Mouse (Mus musculus): ENCODE data around the gene Uaca.

The Uaca gene

DNA sequence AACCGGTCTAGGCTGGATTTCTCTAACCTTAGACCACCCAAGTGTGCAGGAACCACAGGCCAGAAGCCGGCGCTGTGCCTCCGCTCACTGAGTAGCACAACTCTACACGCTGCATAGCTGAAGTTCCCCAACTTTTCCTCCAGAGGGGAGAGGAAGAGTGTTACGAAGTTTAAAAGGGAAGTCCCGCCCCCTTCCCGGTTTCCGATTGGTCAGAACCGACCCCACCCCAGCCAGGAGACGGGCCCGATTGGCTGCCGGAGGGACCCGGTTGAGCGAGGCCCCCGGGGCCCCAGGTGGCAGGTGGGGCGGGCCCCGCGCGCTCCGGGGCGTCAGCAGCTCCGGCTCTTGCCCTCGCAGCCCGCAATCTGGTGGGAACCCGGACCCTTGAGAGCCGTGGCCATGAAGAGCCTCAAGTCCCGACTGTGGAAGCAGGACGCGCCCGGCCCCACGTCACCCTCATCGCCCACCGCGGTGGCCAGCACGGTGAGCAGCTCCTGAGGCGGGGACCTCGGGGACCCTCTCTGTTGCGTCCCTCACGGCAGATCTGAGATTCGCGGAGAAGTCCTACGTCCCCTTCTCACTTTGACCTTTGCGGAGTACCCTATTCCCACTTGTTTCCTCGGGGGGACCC lies at the start of gene Uaca:
TSS of gene Uaca (plus strand) at position 333 of the 631 bp plus-strand sequence.
- no peak for TF ChIP-seq GATA4 (IDR thresholded peaks at IDR 0.05; ENCODE audit: insufficient replicate concordance, low read length)

DNA sequence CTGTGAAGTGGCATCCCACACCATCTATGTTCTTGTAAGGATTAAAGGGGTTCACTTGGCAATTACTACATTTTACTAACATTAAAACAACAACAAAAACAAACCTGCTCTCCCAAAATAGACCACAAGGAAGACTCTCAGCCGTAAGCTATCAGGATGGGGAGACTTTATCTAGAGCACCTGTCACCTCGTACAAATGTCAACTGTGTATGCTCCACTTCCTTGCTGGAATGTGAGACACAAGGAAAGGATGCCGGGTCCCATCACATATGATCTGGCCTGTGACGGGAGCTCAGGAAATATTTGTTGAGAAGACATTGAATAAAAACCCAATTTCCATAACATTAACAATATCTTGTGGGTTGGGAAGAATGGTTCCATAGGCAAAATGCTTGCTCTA lies 49.4 kb upstream of the Uaca start:
- no peak for TF ChIP-seq GATA4 (IDR thresholded peaks at IDR 0.05; ENCODE audit: insufficient replicate concordance, low read length)

DNA sequence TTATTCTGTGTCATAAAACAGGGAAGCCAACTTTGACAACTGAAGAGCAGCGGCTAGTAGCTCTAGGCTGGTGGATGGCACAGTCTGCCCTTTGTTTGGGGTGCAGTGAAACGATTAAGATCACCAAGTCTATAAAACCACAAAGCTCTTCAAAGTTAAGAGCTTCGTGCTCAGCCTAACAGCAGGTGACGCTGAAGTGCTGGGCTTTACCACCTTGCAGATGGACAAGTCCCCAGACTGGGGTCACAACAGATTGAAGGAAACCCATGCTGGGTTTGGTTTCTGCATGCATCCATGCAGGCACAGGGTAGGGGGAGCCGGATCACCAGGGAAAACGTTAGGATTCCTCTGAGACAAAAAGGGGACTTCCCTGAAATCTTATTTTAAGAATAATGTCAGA lies 47.8 kb upstream of the Uaca start:
- TF ChIP-seq GATA4 (IDR thresholded peaks at IDR 0.05; ENCODE audit: insufficient replicate concordance, low read length): no peak

- TF ChIP-seq GATA4 (IDR thresholded peaks at IDR 0.05; ENCODE audit: insufficient replicate concordance, low read length): no peak
These were observed 46.7 kb upstream of the Uaca start for GRCm38 (mm10) chr9:60747672-60748071.

GRCm38 (mm10) chr9:60748191-60748590 lies 46.2 kb upstream of the Uaca start:
- TF ChIP-seq GATA4 (IDR thresholded peaks at IDR 0.05; ENCODE audit: insufficient replicate concordance, low read length): no peak

DNA sequence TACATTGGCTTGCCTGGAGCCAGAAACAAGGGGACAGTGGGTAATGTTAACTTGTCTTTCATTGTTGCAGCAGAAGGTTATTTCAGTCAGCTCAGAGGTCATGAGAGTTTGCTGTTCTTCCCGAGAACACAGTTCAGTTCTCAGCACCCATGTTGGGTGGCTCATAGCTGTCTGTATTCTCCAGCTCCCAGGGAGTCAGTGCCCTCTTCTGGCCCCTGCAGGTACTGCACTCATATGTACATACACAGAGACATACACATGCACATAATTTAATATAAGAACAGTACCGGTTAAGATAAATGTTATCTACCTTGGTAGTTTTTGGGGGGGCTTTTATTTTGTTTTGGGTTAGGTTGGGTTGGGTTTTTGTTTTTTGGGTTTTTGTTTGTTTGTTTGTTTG lies 45.2 kb upstream of the Uaca start:
- TF ChIP-seq GATA4 (IDR thresholded peaks at IDR 0.05; ENCODE audit: insufficient replicate concordance, low read length): no peak

- TF ChIP-seq GATA4 (IDR thresholded peaks at IDR 0.05; ENCODE audit: insufficient replicate concordance, low read length): no peak
These were observed 43.2 kb upstream of the Uaca start for GRCm38 (mm10) chr9:60751098-60751497.

GRCm38 (mm10) chr9:60751971-60752370 lies 42.4 kb upstream of the Uaca start:
- TF ChIP-seq GATA4 (IDR thresholded peaks at IDR 0.05; ENCODE audit: insufficient replicate concordance, low read length): no peak

GRCm38 (mm10) chr9:60752636-60753035 lies 41.7 kb upstream of the Uaca start:
- TF ChIP-seq GATA4 (IDR thresholded peaks at IDR 0.05; ENCODE audit: insufficient replicate concordance, low read length): no peak

DNA sequence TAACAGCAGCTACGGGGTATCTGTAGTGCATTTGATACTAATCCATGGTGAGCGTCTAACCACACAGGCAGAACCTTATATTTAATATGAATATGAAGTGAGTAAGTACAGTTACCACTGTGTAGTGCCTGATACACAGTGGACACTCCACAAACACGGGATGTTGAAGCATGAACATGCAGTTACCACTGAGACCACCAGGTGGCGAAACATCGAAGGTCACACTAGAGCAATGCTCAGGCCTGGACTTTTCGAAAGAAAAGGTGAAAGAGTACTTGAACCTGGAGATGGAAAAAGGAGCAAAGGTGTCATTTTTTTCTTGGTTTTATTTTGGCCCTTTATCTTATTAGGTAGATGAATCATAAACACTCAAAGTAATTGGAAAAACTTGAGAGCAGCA lies 38.1 kb upstream of the Uaca start:
- no peak for TF ChIP-seq GATA4 (IDR thresholded peaks at IDR 0.05; ENCODE audit: insufficient replicate concordance, low read length)

- TF ChIP-seq GATA4 (IDR thresholded peaks at IDR 0.05; ENCODE audit: insufficient replicate concordance, low read length): no peak
These were observed 37.2 kb upstream of the Uaca start for GRCm38 (mm10) chr9:60756866-60757740.

DNA sequence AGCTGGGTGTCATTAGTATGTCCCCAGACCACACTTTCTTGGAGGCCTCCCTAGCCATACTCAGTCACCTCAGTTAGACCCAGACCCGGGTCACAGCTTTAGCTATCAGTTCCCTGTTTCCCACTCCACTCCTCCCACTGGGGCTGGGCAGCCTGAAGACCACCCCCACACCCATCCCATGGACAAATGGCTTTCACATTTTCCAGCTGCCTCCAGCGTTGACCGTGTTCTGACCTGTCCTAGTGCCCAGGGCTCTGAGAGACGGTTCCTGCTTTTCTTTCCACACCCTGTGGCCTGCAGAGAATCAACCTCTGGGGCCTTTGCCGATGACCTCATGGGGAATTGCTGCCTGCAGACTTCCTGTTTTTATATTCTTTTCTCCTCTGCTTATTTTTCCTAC lies 36.5 kb upstream of the Uaca start:
- no peak for TF ChIP-seq GATA4 (IDR thresholded peaks at IDR 0.05; ENCODE audit: insufficient replicate concordance, low read length)

DNA sequence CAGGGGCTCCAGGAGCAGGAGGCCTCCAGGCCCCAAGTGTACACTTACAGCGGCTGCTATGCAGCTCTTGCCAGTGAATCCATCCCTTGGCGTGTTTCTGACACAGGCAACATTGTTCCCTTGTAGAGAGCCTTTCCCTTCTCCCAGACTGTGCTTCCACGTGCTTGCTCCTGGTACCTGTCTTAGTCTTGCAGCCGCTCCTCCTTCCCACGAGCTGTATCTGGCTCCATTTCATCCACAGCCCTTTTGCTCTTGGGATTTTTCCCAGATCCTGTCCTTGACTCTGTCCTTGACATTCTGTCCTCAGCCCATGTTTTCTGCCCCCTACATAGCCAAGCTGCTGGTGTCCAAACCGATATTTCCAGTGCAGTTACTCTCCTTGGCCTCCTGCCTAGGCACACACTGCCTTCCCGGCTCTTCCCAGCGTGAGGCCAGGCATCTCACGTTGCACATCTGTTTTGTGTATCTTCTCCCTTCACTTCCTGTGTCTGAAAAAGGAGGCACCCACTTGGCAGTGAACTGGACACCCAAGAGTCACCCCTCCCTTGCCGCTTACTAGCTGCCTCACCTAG lies 34.8 kb upstream of the Uaca start:
- TF ChIP-seq GATA4 (IDR thresholded peaks at IDR 0.05; ENCODE audit: insufficient replicate concordance, low read length): no peak

DNA sequence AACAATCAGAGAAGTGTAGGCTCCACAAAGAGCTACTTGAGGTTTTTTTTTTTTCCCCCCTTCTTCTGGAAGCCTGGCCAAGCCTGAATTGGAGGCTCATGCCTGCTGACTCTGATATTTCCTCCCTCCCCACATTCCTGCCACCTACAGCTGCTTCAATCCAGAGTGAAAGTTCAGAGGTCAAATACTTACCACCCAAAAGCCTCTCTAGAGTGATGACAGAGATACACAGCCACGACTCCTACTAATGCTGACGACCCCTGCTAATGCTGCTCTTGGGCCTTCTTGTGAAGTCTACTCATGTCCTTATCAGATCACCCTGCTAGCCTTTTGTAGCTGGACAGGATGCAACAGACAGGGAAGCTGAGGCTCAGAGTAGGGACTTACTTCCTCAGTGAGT lies 29.2 kb upstream of the Uaca start:
- TF ChIP-seq GATA4 (IDR thresholded peaks at IDR 0.05; ENCODE audit: insufficient replicate concordance, low read length): no peak

- TF ChIP-seq GATA4 (IDR thresholded peaks at IDR 0.05; ENCODE audit: insufficient replicate concordance, low read length): no peak
These were observed 25.9 kb upstream of the Uaca start for GRCm38 (mm10) chr9:60768393-60768792.

- no peak for TF ChIP-seq GATA4 (IDR thresholded peaks at IDR 0.05; ENCODE audit: insufficient replicate concordance, low read length)
These were observed 24.6 kb upstream of the Uaca start for GRCm38 (mm10) chr9:60769711-60770111.
